Mouse (Mus musculus): Measurements from ENCODE around the gene Ptbp3.

- TF ChIP-seq CTCF (IDR thresholded peaks at IDR 0.05; ENCODE audit: low read depth, low read length) (no peak), TAL1 (conservative IDR thresholded peaks at IDR 0.05; ENCODE audit: low read depth, low read length) (no peak)
These were observed 11.0 kb upstream of the Ptbp3 start for GRCm38 (mm10) chr4:59560141-59560540.

Measured in G1E (cell line).